Mouse (Mus musculus): ENCODE data around the gene Gpr152.

GRCm38 (mm10) chr19:4151488-4151860, 11.9 kb downstream of the Gpr152 start:
- TF ChIP-seq CTCF (IDR thresholded peaks at IDR 0.05; ENCODE audit: extremely low read depth, insufficient read length, insufficient replicate concordance, low read depth, low read length), result no peak
- no peak for TF ChIP-seq POLR2A (IDR thresholded peaks at IDR 0.05; ENCODE audit: low read depth, low read length)

Data from small intestine, adult 2 months (tissue).